Mouse (Mus musculus) induced T-regulatory cell, adult 2 months (primary cell): Measurements from ENCODE around the gene Zscan12.
A peak's percentile ranks its signal among the peaks of the same experiment; 100 is the strongest.
"Not testable (repeated sequence)": the region's sequence is repeated elsewhere in the genome, so short reads cannot be mapped to it uniquely, and the experiment has no call there.

Experiments
- DNase-seq: peaks from one replicate; pipeline ENCODE4 v3.0.0-alpha.2; 2012; ENCODE audit warnings: low read depth

The Zscan12 gene

DNA sequence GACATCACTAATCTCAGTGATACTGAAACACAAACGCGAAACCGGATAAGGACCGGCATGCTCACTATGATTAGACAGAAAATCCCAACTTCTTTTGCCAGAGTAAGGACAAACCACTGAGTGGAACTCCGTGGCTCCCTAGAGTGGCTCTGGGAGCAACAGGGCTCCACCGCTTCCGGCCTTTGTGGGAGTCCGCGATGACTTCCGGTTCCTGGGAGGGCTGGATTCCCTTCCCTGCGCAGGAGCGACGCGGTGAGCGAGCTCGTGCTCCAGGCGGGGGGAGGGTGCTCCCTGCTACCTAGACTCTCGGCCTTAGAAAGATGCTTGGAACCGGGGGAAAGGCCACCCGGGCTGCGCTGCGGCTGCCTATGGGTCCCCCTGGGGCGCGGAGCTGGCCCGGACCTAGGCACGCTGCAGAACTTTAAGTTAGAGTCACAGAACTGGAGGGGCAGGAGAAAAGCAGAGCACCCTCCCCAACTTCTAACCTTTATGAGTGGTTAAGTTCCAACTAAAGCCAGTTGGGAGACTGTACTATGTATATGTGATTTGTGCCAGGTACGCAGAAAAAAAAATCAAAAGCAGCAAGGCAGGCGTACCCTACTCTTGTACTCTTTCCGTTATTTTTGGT, at the start of gene Zscan12:
Gene Zscan12 (plus strand): TSS at position 200 of the 628 bp plus-strand sequence.
- peak; percentile 82 for DNase-seq

DNA sequence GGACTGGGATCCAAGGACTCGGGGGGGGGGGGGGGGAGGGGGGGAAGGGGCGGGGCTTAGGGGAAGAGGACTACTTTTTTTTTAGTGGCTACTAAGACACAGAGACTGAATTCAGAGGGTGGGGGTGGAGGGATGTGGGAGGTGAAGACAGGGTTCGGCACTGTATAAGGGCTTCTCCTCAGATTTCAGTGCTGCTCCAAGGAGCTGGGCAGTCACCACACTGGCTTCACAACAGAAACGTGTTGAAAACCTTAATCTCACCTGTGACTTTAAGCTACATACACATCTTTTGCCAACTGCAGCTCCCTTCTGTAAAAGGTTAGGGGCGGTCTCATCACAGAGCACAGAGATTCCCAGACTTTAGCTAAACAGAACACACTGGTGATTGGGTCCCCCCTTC, 49.8 kb upstream of the Zscan12 start:
- no peak for DNase-seq

DNA sequence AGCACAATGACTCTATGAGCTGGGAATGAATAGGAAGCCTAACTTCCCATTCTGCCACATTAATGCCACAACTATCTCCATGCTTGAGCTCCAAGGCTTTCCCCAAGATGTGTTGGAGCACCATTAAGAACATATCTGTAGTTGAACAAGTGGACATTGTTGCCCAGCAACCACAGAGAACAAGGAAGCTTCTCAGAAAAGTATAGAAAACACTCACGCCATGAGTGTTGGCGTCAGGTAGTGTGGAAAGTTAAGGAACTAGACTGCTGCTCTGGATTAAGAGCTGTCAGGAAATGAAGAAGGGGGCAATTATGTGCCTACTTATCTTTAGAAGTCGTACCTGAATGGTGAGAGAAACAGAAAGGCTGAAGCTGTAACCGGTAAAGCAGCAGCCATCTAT, 48.7 kb upstream of the Zscan12 start:
- DNase-seq, result no peak

DNA sequence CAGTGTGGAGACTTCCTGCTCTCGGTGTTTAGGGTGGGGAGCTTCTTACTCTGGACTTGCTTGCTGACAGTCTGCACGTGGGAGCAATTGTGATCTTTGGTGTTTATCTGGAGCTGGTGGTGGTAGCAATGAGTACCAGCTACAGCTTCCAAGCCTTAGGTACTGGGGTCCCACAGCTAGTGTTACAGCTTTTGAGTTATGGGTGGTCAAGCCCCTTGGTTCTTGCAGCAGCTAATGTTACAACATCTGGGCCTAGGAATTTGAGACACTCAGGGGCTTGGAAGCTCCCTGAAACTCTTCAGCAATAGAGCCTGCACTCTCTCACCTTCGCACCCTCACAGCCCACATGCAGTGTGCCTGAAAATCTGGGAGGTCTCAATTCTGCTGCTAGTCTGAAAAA, 42.4 kb upstream of the Zscan12 start:
- no peak for DNase-seq

DNA sequence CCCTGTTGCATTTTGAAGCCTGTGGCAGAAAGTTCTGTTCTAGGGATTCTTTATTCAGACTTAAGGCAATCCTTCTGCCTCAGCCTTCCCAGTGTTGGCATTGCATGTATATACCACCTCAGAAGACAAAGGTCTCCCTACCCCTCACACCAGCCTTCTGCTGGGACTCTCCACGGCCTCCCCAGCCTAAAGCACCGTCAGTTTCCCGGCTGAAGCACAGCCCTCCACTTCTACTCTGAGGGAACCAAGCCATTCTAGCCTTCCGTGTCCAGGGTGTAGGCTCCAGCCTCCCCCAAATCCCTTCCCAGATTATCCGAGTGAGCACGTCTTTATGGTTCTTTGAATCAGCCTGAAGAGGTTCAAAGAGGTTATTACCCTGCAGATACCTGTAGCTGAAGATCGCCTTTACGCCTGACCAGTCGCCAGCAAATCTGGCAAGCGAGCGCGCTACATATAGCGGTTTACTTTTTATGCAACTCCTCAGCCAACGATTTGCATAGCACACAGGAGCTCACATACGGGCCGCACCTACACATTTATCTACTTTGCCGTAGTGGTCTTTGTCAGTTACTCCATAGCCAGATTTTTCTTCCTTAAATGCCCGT, 40.6 kb upstream of the Zscan12 start:
- no peak for DNase-seq

DNA sequence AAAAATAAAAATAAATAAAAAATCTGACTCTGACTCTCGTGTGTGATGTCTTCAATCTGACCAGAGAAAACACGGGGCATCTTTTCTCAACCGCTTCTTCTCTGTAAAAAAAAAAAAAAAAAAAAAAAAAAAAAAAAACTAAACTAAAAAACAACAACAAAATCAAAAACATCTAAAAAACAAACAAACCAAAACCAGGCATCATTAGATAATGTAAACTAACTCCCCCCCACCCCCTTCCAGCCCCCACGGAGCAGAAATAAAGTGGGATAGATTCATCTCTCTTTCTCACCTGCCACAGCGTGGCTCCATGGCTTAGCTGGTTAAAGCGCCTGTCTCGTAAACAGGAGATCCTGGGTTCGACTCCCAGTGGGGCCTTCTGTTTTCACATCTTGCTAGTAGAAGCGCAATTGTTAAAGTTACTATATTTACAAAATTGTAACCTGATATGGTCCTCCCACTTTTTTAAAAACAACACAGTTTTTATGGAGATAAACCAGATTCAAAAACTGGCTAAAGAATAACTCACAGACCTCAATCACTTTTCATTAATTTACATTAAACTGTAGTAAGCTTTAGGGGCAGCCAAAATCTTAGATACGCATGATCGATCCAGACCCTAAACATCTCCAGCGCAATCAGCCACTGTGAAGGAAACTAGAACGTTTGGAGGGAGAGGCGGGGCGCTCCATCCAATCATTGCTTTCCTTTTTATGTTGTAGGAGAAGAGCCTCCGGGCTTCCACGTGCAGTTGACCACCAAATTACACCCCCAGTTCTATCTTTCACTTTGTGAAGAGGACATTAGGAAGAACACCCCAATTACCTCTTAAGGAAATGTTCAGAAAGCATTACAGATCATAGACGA, 39.9 kb upstream of the Zscan12 start:
- DNase-seq, result no peak

DNA sequence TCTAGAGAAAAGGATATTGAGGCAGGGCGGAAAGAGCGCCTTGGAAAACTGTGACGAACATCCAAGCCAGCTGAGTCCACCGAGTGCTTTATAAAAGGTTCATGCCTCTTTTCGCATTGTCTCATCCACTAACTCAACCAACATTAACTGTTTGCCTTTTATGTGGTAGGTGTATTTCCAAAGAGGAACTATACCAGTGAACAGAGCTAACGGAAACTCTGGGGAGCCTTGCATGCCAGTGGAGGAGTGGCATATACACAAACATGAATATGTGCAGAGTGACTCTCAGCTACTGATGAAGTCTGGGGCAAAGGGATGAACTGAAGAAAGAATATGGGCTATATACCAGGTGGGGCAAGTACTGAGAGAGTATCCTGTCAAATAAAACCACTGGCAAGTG, 39.2 kb upstream of the Zscan12 start:
- no peak for DNase-seq

DNA sequence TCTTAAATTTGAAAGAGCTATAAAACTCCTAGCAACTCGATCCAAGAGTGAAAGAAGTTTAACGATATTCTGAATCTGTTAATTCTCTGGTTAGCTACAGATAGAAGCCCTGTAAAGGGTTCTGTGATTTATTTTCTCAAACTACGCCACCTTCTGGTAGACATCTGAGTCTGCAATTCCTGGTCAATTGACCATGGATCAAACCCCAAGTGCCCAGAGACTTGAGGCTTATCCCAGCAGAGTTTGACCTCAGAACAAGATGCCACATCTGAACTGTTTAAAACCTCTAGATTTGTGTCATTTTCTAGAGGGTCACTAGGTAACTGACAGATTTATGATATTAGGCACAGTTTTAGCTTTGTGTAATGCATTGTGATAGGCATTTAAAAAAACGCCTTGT, 36.4 kb upstream of the Zscan12 start:
- DNase-seq, result peak; percentile 33

DNA sequence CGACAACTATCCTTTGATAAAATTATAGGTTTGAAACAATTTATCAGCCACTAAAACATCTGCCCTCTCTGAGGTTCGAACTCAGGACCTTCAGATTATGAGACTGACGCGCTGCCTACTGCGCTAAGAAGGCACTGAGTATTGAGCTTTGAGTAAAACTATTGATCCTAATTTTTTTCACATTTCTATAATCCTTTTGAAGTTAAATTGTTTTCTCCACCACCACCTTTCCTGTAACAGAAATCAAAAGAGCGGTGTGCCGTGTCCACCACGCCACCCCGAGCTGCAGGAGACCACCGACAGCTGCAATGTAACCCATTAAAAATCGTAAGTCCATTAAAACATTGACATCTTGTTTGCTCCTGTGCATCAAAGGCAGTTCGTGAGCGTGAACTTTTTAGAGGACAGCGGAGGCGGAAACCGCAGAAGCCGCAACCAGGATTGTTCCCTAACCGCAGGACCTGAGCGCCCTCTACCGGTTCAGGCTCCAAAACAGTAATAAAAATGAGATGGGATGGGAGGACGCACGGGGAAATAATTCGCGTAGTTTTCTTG, 35.9 kb upstream of the Zscan12 start:
- DNase-seq, result peak; percentile 60

DNA sequence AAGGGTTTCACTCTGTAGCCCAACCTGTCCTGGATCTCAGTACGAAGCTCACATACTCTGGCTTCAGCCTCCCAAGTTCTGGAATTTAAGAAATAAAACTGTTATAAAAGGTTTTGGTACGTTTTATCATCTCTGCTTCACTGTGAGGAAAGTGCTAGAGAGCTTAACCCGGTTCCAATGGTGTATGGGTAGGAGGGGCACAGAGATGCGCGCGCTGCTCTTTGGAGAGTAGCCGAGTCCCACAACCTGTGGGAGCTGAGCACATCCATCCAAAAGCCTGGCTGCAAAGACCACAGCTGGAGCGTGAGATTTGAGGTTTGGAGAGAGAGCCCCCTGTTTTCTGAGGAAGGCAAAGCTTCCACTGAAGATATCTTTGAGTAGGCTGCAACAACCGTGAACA, 35.2 kb upstream of the Zscan12 start:
- DNase-seq, result no peak

DNA sequence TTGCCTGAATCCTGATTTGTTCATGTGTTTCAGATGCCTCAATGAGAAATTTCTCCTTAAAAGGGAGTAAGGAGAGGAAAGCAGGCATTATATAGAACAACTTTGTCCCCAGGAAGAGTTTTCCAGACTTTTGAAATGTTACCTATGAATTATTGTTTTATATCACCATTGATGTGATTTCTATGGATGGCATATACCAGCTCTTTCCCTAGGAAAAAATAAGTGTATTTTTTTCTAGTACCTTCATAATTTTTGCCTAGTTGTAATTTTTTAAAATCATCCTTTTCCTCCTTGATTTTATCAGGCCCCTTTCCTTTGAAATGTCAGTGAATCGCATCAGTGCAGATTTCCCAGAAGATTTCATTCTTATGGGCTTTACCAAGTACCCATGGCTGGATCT, 16.0 kb upstream of the Zscan12 start, which contains the start of gene Olfr1367:
Gene Olfr1367 (plus strand): TSS at position 301 of the 400 bp plus-strand sequence.
- no peak for DNase-seq

DNA sequence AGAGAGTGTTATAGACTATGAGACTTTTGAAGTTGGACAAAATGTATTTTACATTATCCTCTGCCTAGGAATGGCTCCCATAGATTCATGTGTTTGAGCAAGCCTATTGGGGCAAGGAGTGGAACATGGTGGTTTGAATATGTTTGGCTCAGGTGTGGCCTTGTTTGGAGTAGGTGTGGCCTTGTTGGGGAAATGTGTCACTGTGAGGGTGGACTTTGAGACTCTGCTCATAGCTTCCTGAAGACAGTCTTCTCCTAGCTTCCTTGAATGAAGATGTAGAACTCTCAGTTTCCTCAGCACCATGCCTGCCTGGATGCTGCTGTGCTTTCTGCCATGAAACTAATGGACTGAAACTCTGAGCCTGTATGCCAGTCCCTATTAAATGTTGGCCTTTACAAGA, 12.0 kb upstream of the Zscan12 start:
- no peak for DNase-seq

DNA sequence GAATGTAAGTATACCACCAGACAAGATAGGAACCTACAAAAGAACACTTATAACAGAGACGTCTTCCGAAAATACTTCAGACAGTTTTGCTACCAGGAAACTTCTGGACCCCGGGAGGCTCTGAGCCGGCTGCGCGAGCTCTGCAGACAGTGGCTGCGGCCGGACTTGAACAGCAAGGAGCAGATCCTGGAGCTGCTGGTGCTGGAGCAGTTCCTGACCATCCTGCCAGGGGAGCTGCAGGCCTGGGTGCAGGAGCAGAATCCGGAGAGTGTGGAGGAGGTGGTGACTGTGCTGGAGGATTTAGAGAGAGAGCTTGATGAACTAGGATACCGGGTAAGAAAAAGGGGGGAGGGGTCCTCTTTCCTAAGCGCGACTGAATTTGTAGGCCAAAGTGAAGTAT, 1.1 kb downstream of the Zscan12 start:
- DNase-seq, result no peak

DNA sequence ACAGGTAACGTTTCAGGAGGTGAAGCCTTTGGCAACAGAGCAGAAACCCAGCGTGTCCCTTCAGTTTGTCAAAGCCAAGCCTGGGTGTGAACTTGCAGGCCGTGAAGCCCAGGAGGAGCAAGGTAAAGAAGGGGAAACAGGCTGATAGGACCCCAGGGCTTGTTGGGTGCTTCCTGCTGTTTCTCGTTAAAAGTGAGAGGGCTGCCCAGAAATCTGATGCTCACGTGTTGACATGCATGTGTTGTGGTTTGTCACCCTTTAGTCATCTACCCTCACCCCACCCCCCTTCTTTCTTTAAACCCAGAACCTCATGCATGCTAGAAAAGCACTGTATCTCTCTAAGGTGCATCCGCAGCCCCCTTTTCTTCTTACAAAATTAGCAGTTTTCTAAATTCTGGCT, 4.0 kb downstream of the Zscan12 start:
- DNase-seq, result peak; percentile 58

DNA sequence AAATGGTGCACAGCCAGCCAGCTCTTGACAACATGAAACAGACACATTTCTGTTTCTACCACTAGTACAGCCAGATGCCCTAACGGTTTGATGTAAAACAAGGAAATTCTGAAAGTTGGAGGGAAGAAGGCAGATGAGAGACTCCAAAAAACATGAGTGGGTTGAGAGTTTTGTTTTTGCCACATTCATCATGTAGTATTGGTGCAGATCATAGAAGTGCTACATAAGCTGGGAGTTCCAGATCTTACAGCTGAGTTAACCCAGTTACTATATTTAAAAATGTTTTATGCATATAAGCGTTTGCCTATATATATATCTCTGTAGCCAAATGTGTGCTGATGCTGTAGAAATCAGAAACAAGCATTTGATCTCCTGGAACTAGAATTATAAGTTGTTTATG, 10.1 kb downstream of the Zscan12 start:
- DNase-seq, result no peak

DNA sequence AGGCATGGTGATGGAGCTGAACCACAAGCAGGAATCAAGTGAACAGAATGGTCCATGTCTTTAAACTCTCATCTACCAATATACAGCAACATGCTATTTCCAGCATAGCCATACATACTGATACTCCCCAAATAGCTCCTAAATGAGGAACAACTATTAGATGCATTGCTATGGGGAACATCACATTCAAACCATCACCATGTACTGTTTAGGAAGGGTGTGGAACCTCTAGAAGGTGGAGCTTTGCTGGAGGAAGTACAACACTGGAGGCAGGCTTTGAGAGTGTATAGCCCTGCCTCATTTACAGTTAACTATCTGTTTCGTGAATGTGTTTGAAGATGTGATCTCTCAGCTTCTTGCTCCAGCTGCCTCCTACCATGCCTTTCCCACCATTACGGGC, 15.2 kb downstream of the Zscan12 start:
- no peak for DNase-seq

DNA sequence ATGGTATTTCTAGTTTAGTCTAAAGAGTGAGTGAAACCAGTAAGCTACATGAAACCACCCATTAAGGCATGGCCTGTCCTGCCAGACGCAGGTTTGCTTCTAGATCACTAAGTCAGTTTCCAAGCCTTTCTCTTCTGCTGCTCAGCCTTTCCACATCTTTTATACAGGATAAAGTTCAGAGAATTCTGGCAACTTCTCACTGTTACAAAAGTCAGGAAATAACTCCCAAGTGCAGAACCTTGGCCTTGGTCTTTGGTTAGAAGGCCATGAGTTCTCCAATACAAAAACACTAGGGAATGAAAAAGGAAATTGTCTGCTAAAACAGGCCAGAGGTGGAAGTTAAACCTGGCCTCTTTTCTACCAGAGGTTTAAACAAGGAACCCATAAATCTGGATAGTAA, 32.6 kb downstream of the Zscan12 start:
- DNase-seq, result no peak

DNA sequence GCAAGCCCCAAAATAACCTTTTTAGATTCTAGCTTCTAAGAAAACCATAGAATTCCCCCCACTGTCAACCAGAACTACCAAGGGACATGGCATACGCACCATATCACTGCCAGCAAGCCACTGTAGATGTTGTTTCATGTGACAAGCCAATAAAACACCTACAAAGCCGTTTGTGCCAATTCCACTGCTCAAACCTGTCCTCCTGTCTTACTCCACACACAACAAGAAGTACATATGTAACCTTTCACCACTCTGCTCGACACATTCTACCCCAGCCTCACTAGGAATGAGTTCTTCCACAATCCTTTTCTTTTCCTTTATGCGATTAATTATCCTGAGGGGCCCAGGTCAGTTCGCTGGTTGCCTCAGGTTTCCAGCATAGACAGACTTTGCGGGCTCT, 33.0 kb downstream of the Zscan12 start:
- DNase-seq, result no peak

DNA sequence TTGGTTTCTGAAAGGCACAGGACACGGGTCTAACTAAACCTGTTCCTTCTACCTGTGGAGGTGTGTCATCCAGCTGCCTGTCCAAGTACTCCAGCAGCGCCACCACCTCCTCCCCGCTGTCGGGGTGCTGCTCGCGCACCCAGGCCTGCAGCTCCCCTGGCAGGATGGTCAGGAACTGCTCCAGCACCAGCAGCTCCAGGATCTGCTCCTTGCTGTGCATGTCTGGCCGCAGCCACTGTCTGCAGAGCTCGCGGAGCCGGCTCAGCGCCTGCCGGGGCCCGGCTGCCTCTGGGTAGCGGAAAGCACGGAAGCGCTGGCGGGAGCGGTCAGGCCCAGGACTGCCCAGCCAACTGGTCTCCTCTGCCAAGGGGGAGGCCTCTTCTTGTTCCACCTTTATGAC, 33.4 kb downstream of the Zscan12 start:
- not testable (repeated sequence) for DNase-seq

DNA sequence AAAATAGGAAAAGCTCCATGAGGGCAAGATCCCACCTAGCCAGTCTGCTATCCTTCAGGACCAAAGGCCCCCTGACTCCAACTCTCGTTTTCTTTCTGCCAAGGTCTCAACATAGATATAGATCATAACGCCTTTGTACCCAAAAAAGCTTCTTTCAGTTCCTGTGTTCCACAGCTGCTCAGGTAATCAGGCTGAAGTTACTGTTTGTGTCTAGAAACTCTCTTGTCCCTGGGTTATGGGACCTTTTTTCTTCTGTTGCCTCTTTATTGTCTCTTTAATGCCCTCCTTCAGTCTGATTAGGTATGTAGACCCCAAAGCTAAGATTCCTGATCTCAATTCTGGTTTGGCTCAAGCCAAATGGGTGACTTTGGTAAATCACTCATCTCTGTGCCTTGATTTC, 34.9 kb downstream of the Zscan12 start:
- no peak for DNase-seq

DNA sequence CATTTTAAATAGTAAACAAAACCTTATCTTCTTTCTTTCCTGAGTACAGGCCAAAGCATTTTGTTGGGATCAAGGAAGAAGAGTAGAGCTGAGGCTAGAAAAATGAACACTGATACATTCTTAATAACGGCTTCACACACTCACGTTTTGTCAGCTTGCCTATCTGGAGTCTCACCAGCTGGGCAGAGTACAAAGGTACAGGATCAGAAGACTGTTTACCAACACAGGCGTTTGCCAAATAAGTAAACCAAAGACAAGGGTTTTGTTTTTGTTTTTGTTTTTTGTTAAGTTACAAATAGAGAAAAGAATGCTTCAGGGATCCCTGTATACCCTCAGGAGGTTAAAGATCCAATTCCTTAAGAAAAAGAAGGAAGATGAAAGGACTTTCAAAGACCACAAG, 38.5 kb downstream of the Zscan12 start:
- no peak for DNase-seq

DNA sequence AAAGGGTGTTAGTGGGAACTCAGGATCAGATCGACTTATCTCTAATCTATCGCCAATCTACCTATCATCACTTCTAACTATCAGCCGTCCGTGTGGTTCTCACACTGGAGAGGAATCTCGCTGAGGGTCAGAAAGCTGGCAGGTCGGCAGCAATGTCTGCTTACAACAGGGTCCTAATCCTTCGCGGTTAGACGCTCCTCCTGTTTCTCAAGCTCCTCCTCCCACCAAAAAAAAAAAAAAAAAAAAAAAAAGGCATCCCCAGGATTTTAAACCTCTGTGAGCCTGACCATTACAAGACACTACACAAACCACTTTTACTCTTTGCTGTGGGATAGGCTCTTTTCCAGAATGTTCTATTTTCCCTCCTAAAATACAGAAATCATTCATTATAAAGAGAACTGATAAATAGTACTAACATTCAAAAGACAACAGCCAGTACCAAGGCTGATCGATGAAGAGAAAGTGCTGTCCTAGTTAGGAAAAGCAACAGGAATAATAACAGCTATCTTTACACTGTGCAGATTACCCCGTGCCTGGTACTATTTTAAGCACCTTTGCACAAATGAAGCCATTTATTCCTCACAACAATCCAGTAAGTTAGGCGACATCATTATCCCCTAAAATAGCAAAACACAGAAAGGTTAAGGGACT, 39.1 kb downstream of the Zscan12 start:
- DNase-seq, result no peak
